ENCODE assay signal across 8 mouse cellular contexts in genomic region chr5:106574560-106574946, GRCm38 (mm10). TPM values are rescaled to one million over a fixed set of nuclear protein-coding genes. Genes with fewer than 3 reads are reported as not detected.
A peak's percentile ranks its signal among the peaks of the same experiment; 100 is the strongest.
DNase-seq lines count a peak whose midpoint lies in the region; ATAC-seq and TF ChIP-seq lines count a peak whose summit lies in the region.

No protein-coding gene starts in this region.

- H3K4me3 ChIP-seq in hindbrain, postnatal 0 days (ENCODE audit: low read length): peak overlapping the region; percentile 59
- peak overlapping the region; percentile 63 for H3K4me3 ChIP-seq in left cerebral cortex, adult 2 months

- peak; percentile 38 for TF ChIP-seq CTCF in hindbrain, postnatal 0 days (IDR thresholded peaks at IDR 0.05; ENCODE audit: low read depth)
- TF ChIP-seq CTCF in left cerebral cortex, adult 2 months (IDR thresholded peaks at IDR 0.05): peak; percentile 74

- 0 out of 2 replicates have a peak, but pooled peaks cover 9% of the 10 kb centered on the region for H3K27me3 ChIP-seq in hindbrain, postnatal 0 days (ENCODE audit: insufficient read depth, low read length)

- WGBS in hindbrain, postnatal 0 days: 1% methylated on average over 40 of the region's 45 CpGs

- no peaks in the 10 kb centered on the region for H3K9me3 ChIP-seq in hindbrain, postnatal 0 days (ENCODE audit: low read length)

- DNase-seq in adrenal gland, adult (ENCODE audit: inconsistent age in 2 of 2, low spot score in 1 of 2): peak; percentile 84 to 95
- peak; percentile 92 for DNase-seq in embryo, embryonic 10 days (ENCODE audit: low spot score)
- DNase-seq in gastrocnemius, adult 8-10 months (ENCODE audit: low spot score in 2 of 2): peak; percentile 66 to 75
- peak; percentile 87 for DNase-seq in hindbrain, postnatal 0 days (ENCODE audit: low spot score)
- peak; percentile 88 to 90 for DNase-seq in left cerebral cortex, adult 2 months (ENCODE audit: extremely low spot score in 1 of 2, low spot score in 2 of 2)
- peak; percentile 84 to 89 for DNase-seq in lung, postnatal 4 days
- peak; percentile 59 for DNase-seq in retina, postnatal 7 days (ENCODE audit: low read depth, low spot score)
- peak; percentile 90 for DNase-seq in thymus, postnatal 4 days

- peak overlapping the region; percentile 55 for H3K9ac ChIP-seq in hindbrain, postnatal 0 days (replicated peaks; ENCODE audit: low read length)

- intact Hi-C loops in left cerebral cortex, adult 2 months (cut with DNase I): no loop called here

- peak; percentile 94 for ATAC-seq in hindbrain, postnatal 0 days

- no peaks in the 10 kb centered on the region for H3K4me1 ChIP-seq in hindbrain, postnatal 0 days (ENCODE audit: insufficient read depth, low read length)

- H3K27ac ChIP-seq in hindbrain, postnatal 0 days: no peak overlapping the region
- H3K27ac ChIP-seq in left cerebral cortex, adult 2 months: no peak overlapping the region

- H3K36me3 ChIP-seq in hindbrain, postnatal 0 days (ENCODE audit: insufficient read depth, low read length): no peaks in the 10 kb centered on the region

- H3K4me2 ChIP-seq in hindbrain, postnatal 0 days (ENCODE audit: low read depth, low read length): peak overlapping the region; percentile 99

RNA-seq across cellular contexts. Expression of gene Gm17304, which starts 34.3 kb away (rescaled TPM):
- total RNA-seq in gastrocnemius, adult 8-10 months (2022): not detected
- total RNA-seq in hindbrain, postnatal 0 days (2014; rRNA removed): not detected in 2 replicates
- not detected in 2 replicates for polyA plus RNA-seq in hindbrain, postnatal 0 days (2015; fragmentation: Nextera tagmentation; extraction: Ambion mirVana)
- total RNA-seq in left cerebral cortex, adult 2 months (2021): not detected
